Mouse (Mus musculus): ENCODE data around the gene Syncrip.
A peak's percentile ranks its signal among the peaks of the same experiment; 100 is the strongest.

The Syncrip gene

GRCm38 (mm10) chr9:88482230-88482828 is at the start of gene Syncrip:
Gene Syncrip, minus strand, starts transcription at chr9:88482574.
- DNase-seq (ENCODE audit: low read depth, low spot score), result peak; percentile 95

GRCm38 (mm10) chr9:88529979-88530580 is 47.7 kb upstream of the Syncrip start:
- no peak for DNase-seq (ENCODE audit: low read depth, low spot score)

- DNase-seq (ENCODE audit: low read depth, low spot score), result no peak
These were observed 47.2 kb upstream of the Syncrip start for GRCm38 (mm10) chr9:88529571-88529970.

GRCm38 (mm10) chr9:88528736-88529135 is 46.4 kb upstream of the Syncrip start:
- DNase-seq (ENCODE audit: low read depth, low spot score), result no peak

- DNase-seq (ENCODE audit: low read depth, low spot score), result no peak
These were observed 45.6 kb upstream of the Syncrip start for GRCm38 (mm10) chr9:88527956-88528355.

- DNase-seq (ENCODE audit: low read depth, low spot score), result no peak
These were observed 43.0 kb upstream of the Syncrip start for GRCm38 (mm10) chr9:88525341-88525740.

- DNase-seq (ENCODE audit: low read depth, low spot score), result no peak
These were observed 42.4 kb upstream of the Syncrip start for GRCm38 (mm10) chr9:88524796-88525195.

GRCm38 (mm10) chr9:88524367-88524766 is 42.0 kb upstream of the Syncrip start:
- no peak for DNase-seq (ENCODE audit: low read depth, low spot score)

- no peak for DNase-seq (ENCODE audit: low read depth, low spot score)
These were observed 40.9 kb upstream of the Syncrip start for GRCm38 (mm10) chr9:88523335-88523668.

- DNase-seq (ENCODE audit: low read depth, low spot score), result peak; percentile 98
These were observed 40.4 kb upstream of the Syncrip start for GRCm38 (mm10) chr9:88522569-88523334.

- DNase-seq (ENCODE audit: low read depth, low spot score), result peak; percentile 14
These were observed 39.7 kb upstream of the Syncrip start for GRCm38 (mm10) chr9:88521961-88522568.

GRCm38 (mm10) chr9:88520849-88521483 is 38.6 kb upstream of the Syncrip start:
- peak; percentile 42 for DNase-seq (ENCODE audit: low read depth, low spot score)

- peak; percentile 69 for DNase-seq (ENCODE audit: low read depth, low spot score)
These were observed 37.9 kb upstream of the Syncrip start for GRCm38 (mm10) chr9:88520122-88520848.

- DNase-seq (ENCODE audit: low read depth, low spot score), result peak; percentile 70
These were observed 37.2 kb upstream of the Syncrip start for GRCm38 (mm10) chr9:88519390-88520121.

GRCm38 (mm10) chr9:88516361-88516995 is 34.1 kb upstream of the Syncrip start:
- no peak for DNase-seq (ENCODE audit: low read depth, low spot score)

- DNase-seq (ENCODE audit: low read depth, low spot score), result no peak
These were observed 33.2 kb upstream of the Syncrip start for GRCm38 (mm10) chr9:88515546-88515945.

- peak; percentile 53 for DNase-seq (ENCODE audit: low read depth, low spot score)
These were observed 19.5 kb upstream of the Syncrip start for GRCm38 (mm10) chr9:88501846-88502245.

GRCm38 (mm10) chr9:88500112-88500511 is 17.7 kb upstream of the Syncrip start:
- DNase-seq (ENCODE audit: low read depth, low spot score), result no peak

- DNase-seq (ENCODE audit: low read depth, low spot score), result no peak
These were observed 10.1 kb upstream of the Syncrip start for GRCm38 (mm10) chr9:88492522-88492921.

GRCm38 (mm10) chr9:88484531-88484930 is 2.2 kb upstream of the Syncrip start:
- peak; percentile 60 for DNase-seq (ENCODE audit: low read depth, low spot score)
